Mouse (Mus musculus) heart, postnatal 0 days (tissue): ENCODE results near the gene Map2.

Source experiments
- CTCF ChIP-seq: IDR thresholded peaks from 2 replicates; pipeline ENCODE4 v1.5.1; 2016; ENCODE audit warnings: antibody characterized with exemption, control low read depth, low read depth
- EP300 ChIP-seq: IDR thresholded peaks from 2 replicates; pipeline ENCODE4 v1.6.1; 2016; ENCODE audit warnings: antibody characterized with exemption, low read depth

DNA sequence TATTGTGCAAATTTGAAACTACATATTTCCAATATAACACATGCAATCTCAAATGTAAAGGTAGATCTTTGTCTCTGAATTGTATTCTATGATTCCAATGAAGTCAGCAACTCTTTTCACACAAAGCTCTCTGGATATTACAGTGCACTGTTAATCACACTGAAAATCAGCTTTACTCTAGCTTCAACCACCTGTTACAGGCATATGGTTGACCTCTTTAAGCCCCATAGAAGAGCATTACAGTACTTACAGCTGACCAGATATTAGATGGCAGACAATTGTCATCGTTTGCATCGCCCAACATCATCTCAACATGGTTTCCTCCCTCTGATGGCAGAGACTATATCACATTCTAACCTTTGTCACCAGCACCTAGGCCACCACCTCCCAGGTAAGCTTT, 189.3 kb downstream of the Map2 start:
- TF ChIP-seq CTCF (no peak), EP300 (no peak)
